Mouse (Mus musculus) liver, postnatal 0 days (tissue): ENCODE data around the gene Fyb.

Source experiments
- CTCF ChIP-seq: sonication (generic); IDR thresholded peaks from 2 replicates; pipeline ENCODE4 v1.5.1; 2016; ENCODE audit warnings: antibody characterized with exemption, low read depth
- EP300 ChIP-seq: IDR thresholded peaks from 2 replicates; pipeline ENCODE4 v1.6.1; 2016; ENCODE audit warnings: antibody characterized with exemption, low read depth, mild to moderate bottlenecking

- TF ChIP-seq CTCF (no peak), EP300 (no peak)
Measured at GRCm38 (mm10) chr15:6709618-6710017, 187.0 kb downstream of the Fyb start.
